In the genomic region with DNA sequence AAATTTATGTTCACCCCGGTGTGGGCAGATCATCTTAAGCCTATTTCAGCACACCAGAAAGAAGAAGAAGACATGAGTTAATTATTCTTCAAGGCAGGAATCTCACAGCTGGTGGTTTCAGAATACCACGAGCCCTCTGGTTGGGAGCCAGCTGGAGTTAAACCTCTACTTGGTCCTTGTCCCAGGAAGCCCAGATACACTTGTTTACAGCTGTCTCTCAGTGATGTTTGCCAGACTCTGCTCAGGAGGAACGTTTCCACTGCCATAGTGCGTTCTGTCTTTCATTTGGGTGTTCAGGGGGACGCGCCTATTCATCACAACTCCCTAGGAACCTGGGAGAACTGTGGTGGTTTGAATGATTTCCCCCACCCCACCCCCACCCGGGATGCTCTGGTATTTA, we compare ENCODE assay signal across 8 mouse cellular contexts. TPM values are rescaled to one million over a fixed set of nuclear protein-coding genes. Genes with fewer than 3 reads are reported as not detected.
DNase-seq lines count a peak whose midpoint lies in the region; ATAC-seq lines count a peak whose summit lies in the region.

No protein-coding gene starts in this region.

- H3K36me3 ChIP-seq in stomach, embryonic 16.5 days (ENCODE audit: control insufficient read depth, insufficient read depth, low read length), result no peaks in the 10 kb centered on the region

- peak overlapping the region; percentile 63 for H3K27ac ChIP-seq in stomach, embryonic 16.5 days (ENCODE audit: low read length)

- no peaks in the 10 kb centered on the region for H3K9me3 ChIP-seq in stomach, embryonic 16.5 days (replicated peaks; ENCODE audit: control insufficient read depth, low read length)

- peak; percentile 63 to 72 for DNase-seq in cerebellum, postnatal 14 days
- peak; percentile 76 for DNase-seq in urinary bladder, postnatal 14 days (ENCODE audit: low spot score)
- no peak for DNase-seq in urinary bladder, postnatal 10 days (ENCODE audit: low spot score)
- DNase-seq in kidney, postnatal 14 days, result peak; percentile 86
- no peak for DNase-seq in cerebellum, adult 8-10 months
- DNase-seq in thymus, postnatal 10 days (ENCODE audit: low spot score in 2 of 2), result no peak

- H3K4me2 ChIP-seq in stomach, embryonic 16.5 days (ENCODE audit: low read depth, low read length), result peak overlapping the region; percentile 24

- ATAC-seq in cerebellum, adult (ENCODE audit: insufficient number of reproducible peaks, low FRiP score, low TSS enrichment), result no peak
- peak; percentile 80; the same call in 1 of the 2 replicates for ATAC-seq in stomach, embryonic 16.5 days (ENCODE audit: insufficient read depth, low FRiP score)

- H3K4me3 ChIP-seq in stomach, embryonic 16.5 days (replicated peaks; ENCODE audit: low read length), result no peak overlapping the region

- H3K4me1 ChIP-seq in stomach, embryonic 16.5 days (ENCODE audit: control insufficient read depth, insufficient read depth, low read length), result peaks cover 25% of the 10 kb centered on the region

- no peak overlapping the region for H3K9ac ChIP-seq in stomach, embryonic 16.5 days (ENCODE audit: low read length)

- no peaks in the 10 kb centered on the region for H3K27me3 ChIP-seq in stomach, embryonic 16.5 days (ENCODE audit: control insufficient read depth, insufficient read depth, low read length)

- WGBS in stomach, embryonic 16.5 days, result 19% methylated on average over 7 of the region's 7 CpGs

RNA-seq across cellular contexts. Expression of gene Htra1, which starts 24.0 kb away (rescaled TPM):
- polyA plus RNA-seq in stomach, embryonic 16.5 days (2015; fragmentation: Nextera tagmentation; extraction: Ambion mirVana), result 30.3 and 32.2 TPM in 2 replicates

Comparison
In these comparisons a context has a peak if more than half of its experiments do, and no peak if none do; other contexts are left out.
1. DNase-seq: peak in cerebellum, postnatal 14 days (2 of 2), urinary bladder, postnatal 14 days (single experiment) and kidney, postnatal 14 days (single experiment); none in urinary bladder, postnatal 10 days (single experiment), cerebellum, adult 8-10 months (single experiment) and thymus, postnatal 10 days (0 of 2).